Mouse (Mus musculus): ENCODE measurements around the gene Sirt6. TPM values are rescaled to one million over a fixed set of nuclear protein-coding genes. Genes with fewer than 3 reads are reported as not detected.

The Sirt6 gene
- polyA plus RNA-seq, 1 experiment from 2014 or later = 55.5 TPM

DNA sequence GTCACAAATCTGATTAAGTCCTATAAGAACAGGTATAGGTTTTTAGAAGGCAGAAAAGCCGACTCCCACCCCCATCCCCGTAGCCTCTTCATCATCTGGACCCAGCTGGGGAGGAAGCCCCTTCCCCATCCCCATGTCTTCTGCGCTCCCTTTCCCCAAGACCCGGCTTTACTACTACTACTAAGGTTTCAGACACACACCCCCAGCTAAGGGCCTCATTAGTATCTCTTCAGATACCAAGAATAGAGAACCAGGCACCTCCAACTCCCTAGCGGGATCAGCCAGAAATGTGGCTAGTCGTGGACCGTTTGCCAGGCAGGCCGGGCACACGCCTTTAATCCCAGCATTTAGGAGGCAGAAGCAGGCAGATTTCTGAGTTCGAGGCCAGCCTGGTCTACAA is 27.5 kb downstream of the Sirt6 start:
- 43% methylated on average over 10 of the region's 10 CpGs for WGBS
- no peak for ATAC-seq (ENCODE audit: insufficient number of reproducible peaks, insufficient read depth, low FRiP score, low TSS enrichment)
- no peaks in the 10 kb centered on the region for H3K9me3 ChIP-seq
- no peak overlapping the region for H3K4me2 ChIP-seq (replicated peaks)
- 0 out of 2 replicates have a peak, but pooled peaks cover 4% of the 10 kb centered on the region for H3K27me3 ChIP-seq
- H3K9ac ChIP-seq = no peak overlapping the region
- peak overlapping the region; percentile 72 for H3K27ac ChIP-seq
- H3K36me3 ChIP-seq = no peaks in the 10 kb centered on the region
- no peak overlapping the region for H3K4me3 ChIP-seq
- peaks cover 61% of the 10 kb centered on the region for H3K4me1 ChIP-seq

- no peak overlapping the region for H3K9ac ChIP-seq
- no peak overlapping the region for H3K4me2 ChIP-seq (replicated peaks)
- peaks cover 4% of the 10 kb centered on the region; the same call in 1 of the 2 replicates for H3K27me3 ChIP-seq
- H3K27ac ChIP-seq = peak overlapping the region; percentile 72; the same call in 1 of the 2 replicates
- no peak for ATAC-seq (ENCODE audit: insufficient number of reproducible peaks, insufficient read depth, low FRiP score, low TSS enrichment)
- no peak overlapping the region for H3K4me3 ChIP-seq
- no peaks in the 10 kb centered on the region for H3K36me3 ChIP-seq
- no peaks in the 10 kb centered on the region for H3K9me3 ChIP-seq
- peaks cover 61% of the 10 kb centered on the region for H3K4me1 ChIP-seq
- 75% methylated on average over 5 of the region's 5 CpGs for WGBS
These were observed 28.0 kb downstream of the Sirt6 start for GRCm38 (mm10) chr10:81599630-81600029.

- H3K4me3 ChIP-seq = no peak overlapping the region
- ATAC-seq (ENCODE audit: insufficient number of reproducible peaks, insufficient read depth, low FRiP score, low TSS enrichment) = no peak
- 0 out of 2 replicates have a peak overlapping the region, but pooled peaks have one; percentile 37 for H3K27ac ChIP-seq
- H3K9ac ChIP-seq = no peak overlapping the region
- H3K4me2 ChIP-seq (replicated peaks) = no peak overlapping the region
- no peaks in the 10 kb centered on the region for H3K36me3 ChIP-seq
- peaks cover 61% of the 10 kb centered on the region for H3K4me1 ChIP-seq
- H3K27me3 ChIP-seq = peaks cover 11% of the 10 kb centered on the region; the same call in 1 of the 2 replicates
- WGBS = 33% methylated on average over 6 of the region's 6 CpGs
- no peaks in the 10 kb centered on the region for H3K9me3 ChIP-seq
These were observed 28.7 kb downstream of the Sirt6 start for GRCm38 (mm10) chr10:81598871-81599270.

DNA sequence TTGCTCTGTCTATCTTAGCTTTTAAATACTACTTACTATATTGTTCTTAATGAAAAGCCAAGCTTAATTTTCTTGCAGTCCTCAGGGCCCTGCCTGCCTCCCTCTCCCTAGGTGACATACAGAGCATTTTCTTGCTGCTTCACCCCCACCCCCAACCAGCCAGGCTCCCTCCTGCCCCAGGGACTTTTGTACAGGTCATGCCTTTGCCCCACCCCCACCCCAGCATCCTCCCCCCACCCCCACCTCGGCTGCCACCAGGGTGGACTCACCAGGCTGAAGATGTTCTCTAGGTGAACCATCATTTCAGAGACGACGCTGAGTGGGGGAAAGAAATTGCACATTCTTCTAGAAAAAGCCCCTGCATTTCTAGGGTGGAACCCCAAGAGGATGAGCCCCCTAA is 29.3 kb downstream of the Sirt6 start:
- Histone ChIP-seq H3K4me2 (replicated peaks) (no peak overlapping the region), H3K9me3 (no peaks in the 10 kb centered on the region), H3K36me3 (no peaks in the 10 kb centered on the region), H3K4me3 (no peak overlapping the region), H3K27ac (peak overlapping the region; percentile 37; the same call in 1 of the 2 replicates), H3K27me3 (peaks cover 13% of the 10 kb centered on the region; the same call in 1 of the 2 replicates), H3K9ac (no peak overlapping the region), H3K4me1 (peaks cover 61% of the 10 kb centered on the region)
- 19% methylated on average over 3 of the region's 3 CpGs for WGBS
- no peak for ATAC-seq (ENCODE audit: insufficient number of reproducible peaks, insufficient read depth, low FRiP score, low TSS enrichment)

DNA sequence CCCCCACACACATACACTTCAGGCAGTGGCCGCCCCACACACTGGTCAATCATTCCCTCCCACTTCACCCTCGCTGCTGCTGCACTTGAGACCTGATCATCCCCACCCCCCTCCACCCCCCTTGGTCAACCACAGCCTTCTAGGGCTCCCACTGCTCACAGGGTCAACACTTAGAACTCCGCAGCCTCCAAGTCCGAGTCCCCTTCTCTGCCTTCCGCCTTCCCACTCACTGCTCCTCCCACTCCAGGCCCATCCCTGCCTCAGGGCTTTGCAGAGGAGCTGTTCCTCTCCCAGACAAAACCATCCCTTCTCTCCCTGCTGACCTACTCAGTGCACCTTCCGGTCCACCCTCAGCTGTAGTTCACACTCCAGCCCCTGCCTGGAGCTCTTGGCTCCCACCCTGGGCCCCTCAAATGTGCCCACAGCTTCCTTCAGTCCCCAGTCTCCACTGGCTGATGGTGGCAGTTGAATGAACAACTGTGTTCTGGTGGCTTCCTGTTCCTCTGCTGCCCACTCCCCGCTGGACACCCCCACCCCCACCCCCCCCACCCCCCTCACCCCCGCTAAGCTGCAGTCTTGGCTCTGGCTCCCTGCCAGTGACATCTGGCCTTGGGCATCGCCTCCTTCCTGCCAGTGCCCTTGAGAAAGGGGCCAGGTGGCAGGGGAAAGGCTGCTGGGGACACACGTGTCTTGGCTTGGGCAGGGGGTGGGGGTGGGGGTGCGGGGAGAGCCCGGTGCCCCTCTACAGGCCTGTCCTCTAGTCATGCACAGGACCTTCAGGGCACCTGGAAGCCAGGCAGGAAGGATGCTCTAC is 30.3 kb downstream of the Sirt6 start:
- H3K27ac ChIP-seq = peak overlapping the region; percentile 88
- peak; percentile 7; the same call in 1 of the 2 replicates for ATAC-seq (ENCODE audit: insufficient number of reproducible peaks, insufficient read depth, low FRiP score, low TSS enrichment)
- no peaks in the 10 kb centered on the region for H3K9me3 ChIP-seq
- H3K4me3 ChIP-seq = 0 out of 2 replicates have a peak overlapping the region, but pooled peaks have one; percentile 4
- peaks cover 13% of the 10 kb centered on the region for H3K27me3 ChIP-seq
- peaks cover 54% of the 10 kb centered on the region for H3K4me1 ChIP-seq
- no peaks in the 10 kb centered on the region for H3K36me3 ChIP-seq
- peak overlapping the region; percentile 15; the same call in 1 of the 2 replicates for H3K9ac ChIP-seq
- H3K4me2 ChIP-seq (replicated peaks) = peak overlapping the region; percentile 37
- 8% methylated on average over 12 of the region's 12 CpGs for WGBS

GRCm38 (mm10) chr10:81596611-81597010 is 31.0 kb downstream of the Sirt6 start:
- Histone ChIP-seq H3K9me3 (no peaks in the 10 kb centered on the region), H3K27me3 (peaks cover 16% of the 10 kb centered on the region), H3K9ac (0 out of 2 replicates have a peak overlapping the region, but pooled peaks have one; percentile 15), H3K4me2 (replicated peaks) (peak overlapping the region; percentile 37), H3K27ac (peak overlapping the region; percentile 88), H3K4me1 (peaks cover 48% of the 10 kb centered on the region), H3K4me3 (peak overlapping the region; percentile 2; the same call in 1 of the 2 replicates), H3K36me3 (no peaks in the 10 kb centered on the region)
- no peak for ATAC-seq (ENCODE audit: insufficient number of reproducible peaks, insufficient read depth, low FRiP score, low TSS enrichment)
- WGBS = 3% methylated on average over 10 of the region's 10 CpGs

- H3K27ac ChIP-seq = no peak overlapping the region; the same call in 1 of the 2 replicates
- H3K36me3 ChIP-seq = no peaks in the 10 kb centered on the region
- peak overlapping the region; percentile 6; the same call in 1 of the 2 replicates for H3K4me2 ChIP-seq (replicated peaks)
- peaks cover 17% of the 10 kb centered on the region for H3K27me3 ChIP-seq
- H3K9ac ChIP-seq = no peak overlapping the region
- WGBS = 36% methylated on average over 5 of the region's 5 CpGs
- H3K9me3 ChIP-seq = no peaks in the 10 kb centered on the region
- no peak for ATAC-seq (ENCODE audit: insufficient number of reproducible peaks, insufficient read depth, low FRiP score, low TSS enrichment)
- no peak overlapping the region for H3K4me3 ChIP-seq
- H3K4me1 ChIP-seq = peaks cover 43% of the 10 kb centered on the region
These were observed 32.0 kb downstream of the Sirt6 start for GRCm38 (mm10) chr10:81595599-81595998.

GRCm38 (mm10) chr10:81593935-81594334 is 33.7 kb downstream of the Sirt6 start:
- Histone ChIP-seq H3K36me3 (0 out of 2 replicates have a peak, but pooled peaks cover 7% of the 10 kb centered on the region), H3K9me3 (no peaks in the 10 kb centered on the region), H3K27ac (no peak overlapping the region), H3K4me2 (replicated peaks) (no peak overlapping the region), H3K27me3 (peaks cover 23% of the 10 kb centered on the region), H3K4me3 (no peak overlapping the region), H3K9ac (no peak overlapping the region), H3K4me1 (peaks cover 40% of the 10 kb centered on the region)
- ATAC-seq (ENCODE audit: insufficient number of reproducible peaks, insufficient read depth, low FRiP score, low TSS enrichment) = no peak
- WGBS = 80% methylated on average over 18 of the region's 18 CpGs

DNA sequence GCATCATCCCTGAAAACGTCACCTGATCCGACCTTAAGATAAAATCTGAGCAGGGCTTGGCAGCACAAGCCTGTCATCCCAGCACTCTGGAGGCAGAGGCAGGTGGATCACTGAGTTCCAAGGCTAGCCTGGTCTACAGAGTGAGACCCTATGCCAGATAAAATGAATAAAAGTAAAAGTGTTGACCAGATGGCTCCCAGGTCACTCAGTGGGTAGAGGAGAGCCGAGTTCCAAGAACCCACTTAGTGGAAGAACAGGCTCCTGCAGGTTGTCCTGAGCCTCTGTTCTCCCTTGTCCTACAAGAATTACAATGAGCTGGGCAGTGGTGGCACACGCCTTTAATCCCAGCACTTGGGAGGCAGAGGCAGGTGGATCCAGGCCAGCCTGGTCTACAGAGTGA is 34.4 kb downstream of the Sirt6 start:
- Histone ChIP-seq H3K4me3 (no peak overlapping the region), H3K4me2 (replicated peaks) (no peak overlapping the region), H3K27ac (no peak overlapping the region), H3K9ac (no peak overlapping the region), H3K27me3 (peaks cover 23% of the 10 kb centered on the region), H3K9me3 (no peaks in the 10 kb centered on the region), H3K36me3 (peaks cover 14% of the 10 kb centered on the region; the same call in 1 of the 2 replicates), H3K4me1 (peaks cover 34% of the 10 kb centered on the region)
- 72% methylated on average over 4 of the region's 4 CpGs for WGBS
- ATAC-seq (ENCODE audit: insufficient number of reproducible peaks, insufficient read depth, low FRiP score, low TSS enrichment) = no peak

- Histone ChIP-seq H3K27me3 (peaks cover 25% of the 10 kb centered on the region), H3K4me2 (replicated peaks) (no peak overlapping the region), H3K27ac (no peak overlapping the region), H3K4me1 (peaks cover 28% of the 10 kb centered on the region), H3K36me3 (peaks cover 20% of the 10 kb centered on the region), H3K4me3 (no peak overlapping the region), H3K9ac (no peak overlapping the region), H3K9me3 (no peaks in the 10 kb centered on the region)
- ATAC-seq (ENCODE audit: insufficient number of reproducible peaks, insufficient read depth, low FRiP score, low TSS enrichment) = no peak
- 80% methylated on average over 7 of the region's 7 CpGs for WGBS
These were observed 35.0 kb downstream of the Sirt6 start for GRCm38 (mm10) chr10:81592631-81593030.

GRCm38 (mm10) chr10:81591846-81592245 is 35.8 kb downstream of the Sirt6 start:
- no peaks in the 10 kb centered on the region for H3K9me3 ChIP-seq
- H3K4me1 ChIP-seq = peaks cover 20% of the 10 kb centered on the region
- peaks cover 28% of the 10 kb centered on the region for H3K27me3 ChIP-seq
- H3K4me2 ChIP-seq (replicated peaks) = no peak overlapping the region
- no peak overlapping the region for H3K27ac ChIP-seq
- H3K9ac ChIP-seq = no peak overlapping the region
- no peak overlapping the region for H3K4me3 ChIP-seq
- peaks cover 28% of the 10 kb centered on the region for H3K36me3 ChIP-seq
- 77% methylated on average over 9 of the region's 9 CpGs for WGBS
- ATAC-seq (ENCODE audit: insufficient number of reproducible peaks, insufficient read depth, low FRiP score, low TSS enrichment) = no peak

GRCm38 (mm10) chr10:81588739-81589138 is 38.9 kb downstream of the Sirt6 start:
- no peak overlapping the region for H3K4me2 ChIP-seq (replicated peaks)
- 64% methylated on average over 7 of the region's 7 CpGs for whole genome bisulfite sequencing
- no peak for ATAC-seq (ENCODE audit: insufficient number of reproducible peaks, insufficient read depth, low FRiP score, low TSS enrichment)
- no peak overlapping the region for H3K9ac ChIP-seq
- no peak overlapping the region for H3K4me3 ChIP-seq
- H3K4me1 ChIP-seq = no peaks in the 10 kb centered on the region
- H3K9me3 ChIP-seq = no peaks in the 10 kb centered on the region
- no peak overlapping the region for H3K27ac ChIP-seq
- H3K27me3 ChIP-seq = peaks cover 15% of the 10 kb centered on the region
- H3K36me3 ChIP-seq = peaks cover 46% of the 10 kb centered on the region

Measured in embryonic facial prominence, embryonic 12.5 days (tissue).